Mouse (Mus musculus) yolk sac, embryonic 10.5 days (tissue): ENCODE measurements at regions not wholly inside any gene's neighbourhood (a gene's known extent, or its start where the extent isn't known, plus 50 kb on each side); places are given as distances from the start of the nearest gene placed in this dataset.

Experiments
- DNase-seq: peaks from one replicate; pipeline ENCODE4 v3.0.0-alpha.2; 2017; ENCODE audit warnings: low spot score

- DNase-seq: no peak
Measured at GRCm38 (mm10) chr4:131272060-131272459, 327.9 kb downstream of the Matn1 start.

GRCm38 (mm10) chr4:131293560-131293959, 349.4 kb downstream of the Matn1 start:
- DNase-seq: no peak

- no peak for DNase-seq
Measured at GRCm38 (mm10) chr4:131298011-131298674, 354.0 kb downstream of the Matn1 start.

GRCm38 (mm10) chr4:131303936-131304335, 359.8 kb downstream of the Matn1 start:
- no peak for DNase-seq

GRCm38 (mm10) chr4:131304361-131304777, 360.2 kb downstream of the Matn1 start:
- no peak for DNase-seq

- no peak for DNase-seq
Measured at GRCm38 (mm10) chr4:131314231-131314630, 370.0 kb downstream of the Matn1 start.

GRCm38 (mm10) chr4:131316041-131316440, 371.9 kb downstream of the Matn1 start:
- no peak for DNase-seq

- DNase-seq: peak; percentile 26
Measured at GRCm38 (mm10) chr4:131322323-131322722, 378.1 kb downstream of the Matn1 start.

- DNase-seq: no peak
Measured at GRCm38 (mm10) chr4:131324486-131324885, 380.3 kb downstream of the Matn1 start.

GRCm38 (mm10) chr4:131325200-131325599, 381.0 kb downstream of the Matn1 start:
- DNase-seq: no peak

- peak; percentile 53 for DNase-seq
Measured at GRCm38 (mm10) chr4:131325609-131326008, 381.4 kb downstream of the Matn1 start.

- DNase-seq: peak; percentile 17
Measured at GRCm38 (mm10) chr4:131329398-131329797, 385.2 kb downstream of the Matn1 start.

- DNase-seq: no peak
Measured at GRCm38 (mm10) chr4:131331646-131332045, 387.5 kb downstream of the Matn1 start.

GRCm38 (mm10) chr4:131336801-131337200, 392.6 kb downstream of the Matn1 start:
- no peak for DNase-seq

GRCm38 (mm10) chr4:131340993-131341695, 397.0 kb downstream of the Matn1 start:
- DNase-seq: no peak

GRCm38 (mm10) chr4:131346727-131347126, 402.5 kb downstream of the Matn1 start:
- DNase-seq: no peak

- no peak for DNase-seq
Measured at GRCm38 (mm10) chr4:131350268-131350667, 406.1 kb downstream of the Matn1 start.

GRCm38 (mm10) chr4:131354908-131355307, 410.7 kb downstream of the Matn1 start:
- no peak for DNase-seq

GRCm38 (mm10) chr4:131355526-131355991, 411.4 kb downstream of the Matn1 start:
- DNase-seq: no peak

- DNase-seq: no peak
Measured at GRCm38 (mm10) chr4:131356316-131356715, 412.1 kb downstream of the Matn1 start.

- DNase-seq: no peak
Measured at GRCm38 (mm10) chr4:131363030-131363429, 418.8 kb downstream of the Matn1 start.

GRCm38 (mm10) chr4:131364671-131365252, 420.6 kb downstream of the Matn1 start:
- peak; percentile 28 for DNase-seq

GRCm38 (mm10) chr4:131366006-131366405, 421.8 kb downstream of the Matn1 start:
- no peak for DNase-seq
